Mouse (Mus musculus): ENCODE results near the gene Tmem246.
"Not testable (repeated sequence)": the region's sequence is repeated elsewhere in the genome, so short reads cannot be mapped to it uniquely, and the experiment has no call there.

Tmem246 gene

GRCm38 (mm10) chr4:49597183-49598100, at the start of gene Tmem246:
Tmem246 (minus strand) TSS chr4:49597876.
- peak; percentile 70 to 77 for DNase-seq (ENCODE audit: low spot score in 2 of 2)

- no peak for DNase-seq (ENCODE audit: low spot score in 2 of 2)
Observed at GRCm38 (mm10) chr4:49639913-49640312, 42.2 kb upstream of the Tmem246 start.

DNA sequence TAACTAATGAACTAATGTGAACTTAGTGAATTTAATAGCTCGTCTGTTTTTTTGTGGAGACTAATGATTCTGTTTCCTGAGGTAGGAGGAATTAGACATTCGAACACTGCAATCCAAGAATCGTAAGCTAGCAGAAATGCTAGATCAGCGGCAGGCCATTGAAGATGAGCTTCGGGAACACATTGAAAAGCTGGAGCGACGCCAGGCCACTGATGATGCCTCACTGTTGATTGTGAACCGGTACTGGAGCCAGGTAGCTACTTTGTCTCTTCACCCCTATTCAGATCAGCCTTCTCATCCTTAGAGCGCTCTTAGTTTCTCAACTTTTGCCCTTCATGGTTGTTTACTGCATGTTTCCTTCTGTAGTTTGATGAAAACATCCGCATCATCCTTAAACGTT, 40.1 kb upstream of the Tmem246 start:
- DNase-seq (ENCODE audit: low spot score in 2 of 2), result no peak

DNA sequence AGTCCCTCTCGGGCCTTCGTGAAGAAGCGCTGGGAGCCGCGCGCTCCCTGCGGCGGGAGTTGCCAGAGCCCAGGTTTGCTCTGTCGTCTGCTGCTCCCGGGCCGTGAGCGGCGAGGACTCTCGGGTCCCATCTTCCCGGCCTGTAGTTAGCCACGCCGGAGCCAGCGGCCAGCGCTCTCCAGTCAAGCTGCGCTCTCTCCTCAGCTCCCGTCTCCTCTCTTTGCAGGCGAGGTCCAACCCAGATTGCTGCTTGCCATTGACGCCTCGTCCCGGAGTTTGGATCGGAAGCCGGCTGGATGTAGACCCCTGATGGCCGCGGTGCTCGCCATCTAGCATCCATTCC, 34.4 kb upstream of the Tmem246 start:
- DNase-seq (ENCODE audit: low spot score in 2 of 2), result no peak

- peak; percentile 97 to 98 for DNase-seq (ENCODE audit: low spot score in 2 of 2)
Observed at GRCm38 (mm10) chr4:49631319-49632138, 33.9 kb upstream of the Tmem246 start, which contains the start of gene Rnf20. Rnf20 (plus strand) TSS chr4:49632006.

GRCm38 (mm10) chr4:49628941-49629340, 31.3 kb upstream of the Tmem246 start:
- DNase-seq (ENCODE audit: low spot score in 2 of 2), result no peak

DNA sequence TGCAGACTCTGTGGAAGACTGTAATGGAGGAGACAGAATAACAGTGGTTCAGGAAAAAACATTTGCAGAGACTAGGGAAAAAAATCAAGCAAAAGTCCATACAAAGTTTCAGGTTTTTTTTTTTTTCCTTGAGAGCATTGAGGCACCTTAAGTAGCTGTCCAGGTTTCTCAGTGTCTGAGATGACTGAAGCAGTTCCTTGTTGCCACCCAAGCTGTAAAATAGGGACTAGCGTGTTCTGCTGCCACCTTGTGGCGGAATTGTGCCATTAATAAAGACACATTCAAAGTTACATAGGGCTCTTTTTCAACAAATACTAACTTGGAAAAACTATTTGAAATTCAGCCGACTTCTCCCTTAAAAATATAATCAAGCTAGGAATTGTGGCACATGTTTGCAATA, 29.3 kb upstream of the Tmem246 start:
- peak; percentile 66 to 90 for DNase-seq (ENCODE audit: low spot score in 2 of 2)

DNA sequence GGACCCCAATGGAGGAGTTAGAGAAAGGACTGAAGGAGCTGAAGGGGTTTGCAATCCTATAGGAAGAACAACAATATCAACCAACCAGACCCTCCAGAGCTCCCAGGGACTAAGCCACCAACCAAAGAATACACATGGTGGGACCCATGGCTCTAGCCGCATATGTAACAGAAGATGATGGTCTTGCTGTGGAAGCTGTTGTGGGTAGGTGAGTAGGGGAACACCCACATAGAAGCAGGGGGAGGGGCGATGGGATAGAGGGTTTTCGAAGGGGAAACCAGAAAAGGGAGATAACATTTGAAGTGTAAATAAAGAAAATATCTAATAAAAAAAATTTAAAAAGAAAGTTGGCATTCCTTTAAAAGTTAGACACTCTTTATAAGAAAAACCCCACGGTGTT, 27.3 kb upstream of the Tmem246 start:
- DNase-seq (ENCODE audit: low spot score in 2 of 2), result not testable (repeated sequence)

- no peak for DNase-seq (ENCODE audit: low spot score in 2 of 2)
Observed at GRCm38 (mm10) chr4:49623916-49624315, 26.2 kb upstream of the Tmem246 start.

GRCm38 (mm10) chr4:49622272-49622671, 24.6 kb upstream of the Tmem246 start:
- no peak for DNase-seq (ENCODE audit: low spot score in 2 of 2)

- not testable (repeated sequence) for DNase-seq (ENCODE audit: low spot score in 2 of 2)
Observed at GRCm38 (mm10) chr4:49619861-49620260, 22.2 kb upstream of the Tmem246 start.

GRCm38 (mm10) chr4:49616924-49617323, 19.2 kb upstream of the Tmem246 start:
- no peak for DNase-seq (ENCODE audit: low spot score in 2 of 2)

DNA sequence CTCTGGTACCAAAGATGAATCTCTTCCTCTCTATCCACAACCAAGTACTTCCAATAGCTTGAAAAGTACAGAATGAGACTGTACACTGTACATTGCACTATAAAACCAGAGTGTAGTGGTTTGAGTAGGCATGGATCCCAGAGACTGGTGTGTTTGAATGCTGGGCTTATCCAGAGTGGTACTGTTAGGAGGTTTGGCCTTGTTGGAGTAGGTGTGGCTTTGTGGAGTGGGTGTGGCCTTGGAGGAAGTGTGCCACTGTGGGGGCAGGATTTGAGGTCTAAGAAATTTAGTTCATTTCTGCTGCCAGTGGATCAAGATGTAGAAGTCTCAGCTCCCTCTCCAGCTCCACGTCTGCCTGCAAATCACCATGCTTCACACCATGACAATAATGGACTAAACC, 7.8 kb upstream of the Tmem246 start:
- DNase-seq (ENCODE audit: low spot score in 2 of 2), result no peak

- no peak for DNase-seq (ENCODE audit: low spot score in 2 of 2)
Observed at GRCm38 (mm10) chr4:49604616-49605015, 6.9 kb upstream of the Tmem246 start.

DNA sequence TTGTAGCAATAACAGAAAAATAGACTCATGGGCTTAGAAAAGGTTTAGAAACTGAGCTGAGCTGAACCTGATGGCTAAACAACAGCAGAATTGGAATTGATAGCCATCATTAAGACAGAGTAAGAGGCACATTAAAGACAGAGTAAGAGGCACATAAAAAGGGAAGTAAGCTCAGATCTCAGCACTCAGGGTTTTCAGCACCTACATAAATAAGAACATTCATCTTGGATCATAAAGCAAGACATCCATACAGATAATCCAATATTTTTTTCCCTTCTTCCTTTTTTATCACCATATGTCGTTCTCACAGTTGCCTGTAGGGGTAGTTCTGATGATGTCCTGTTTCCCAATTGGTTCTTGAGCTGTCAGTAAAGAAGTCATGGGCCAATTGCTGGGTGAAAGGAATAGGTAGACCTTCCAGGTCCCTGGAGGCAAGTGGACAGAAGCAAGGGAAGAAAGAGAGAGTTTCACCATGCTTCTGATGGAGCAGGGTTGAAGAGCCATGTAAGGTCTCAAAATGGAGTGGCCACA, 6.4 kb upstream of the Tmem246 start:
- DNase-seq (ENCODE audit: low spot score in 2 of 2), result no peak

DNA sequence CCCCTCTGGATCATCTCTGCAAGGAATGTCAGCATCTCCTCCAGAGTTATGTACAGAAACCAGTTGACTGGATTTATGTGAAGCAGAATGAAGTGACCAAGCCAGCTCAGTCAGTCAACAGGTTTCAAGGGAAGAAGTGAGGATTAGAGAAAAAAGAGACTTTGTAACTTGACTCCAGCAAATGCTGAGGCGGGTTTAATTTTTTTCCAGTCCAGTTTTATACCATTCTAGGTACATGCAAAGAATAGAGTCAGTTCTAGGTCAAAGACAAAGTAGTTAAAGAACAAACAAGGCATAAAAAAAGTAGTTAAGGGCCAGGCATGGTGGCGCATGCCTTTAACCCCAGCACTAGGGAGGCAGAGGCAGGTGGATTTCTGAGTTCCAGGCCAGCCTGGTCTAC, 5.5 kb upstream of the Tmem246 start:
- DNase-seq (ENCODE audit: low spot score in 2 of 2), result no peak

GRCm38 (mm10) chr4:49596846-49597182, 862 bp downstream of the Tmem246 start:
- DNase-seq (ENCODE audit: low spot score in 2 of 2), result peak; percentile 64 to 67

DNA sequence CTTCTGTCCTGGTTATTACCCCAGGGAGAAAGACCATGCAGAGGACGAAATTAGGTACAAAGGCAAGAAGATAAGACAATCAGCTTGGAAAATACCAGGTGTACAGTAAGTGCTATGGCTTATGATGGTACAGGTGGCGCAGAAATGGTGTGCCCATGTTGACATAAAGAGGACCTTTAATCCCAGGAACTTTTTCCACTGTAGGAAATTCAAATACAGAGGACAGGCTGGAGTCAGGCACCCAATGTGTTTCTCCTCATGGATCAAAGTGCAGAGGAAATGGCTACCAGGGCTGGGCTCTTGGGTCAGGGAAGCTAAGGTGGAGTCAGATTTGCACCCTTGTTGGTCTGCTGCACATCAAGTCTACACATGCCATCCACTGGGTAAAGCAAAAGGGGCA, 7.5 kb downstream of the Tmem246 start:
- DNase-seq (ENCODE audit: low spot score in 2 of 2), result no peak

GRCm38 (mm10) chr4:49586811-49587210, 10.9 kb downstream of the Tmem246 start:
- no peak for DNase-seq (ENCODE audit: low spot score in 2 of 2)

DNA sequence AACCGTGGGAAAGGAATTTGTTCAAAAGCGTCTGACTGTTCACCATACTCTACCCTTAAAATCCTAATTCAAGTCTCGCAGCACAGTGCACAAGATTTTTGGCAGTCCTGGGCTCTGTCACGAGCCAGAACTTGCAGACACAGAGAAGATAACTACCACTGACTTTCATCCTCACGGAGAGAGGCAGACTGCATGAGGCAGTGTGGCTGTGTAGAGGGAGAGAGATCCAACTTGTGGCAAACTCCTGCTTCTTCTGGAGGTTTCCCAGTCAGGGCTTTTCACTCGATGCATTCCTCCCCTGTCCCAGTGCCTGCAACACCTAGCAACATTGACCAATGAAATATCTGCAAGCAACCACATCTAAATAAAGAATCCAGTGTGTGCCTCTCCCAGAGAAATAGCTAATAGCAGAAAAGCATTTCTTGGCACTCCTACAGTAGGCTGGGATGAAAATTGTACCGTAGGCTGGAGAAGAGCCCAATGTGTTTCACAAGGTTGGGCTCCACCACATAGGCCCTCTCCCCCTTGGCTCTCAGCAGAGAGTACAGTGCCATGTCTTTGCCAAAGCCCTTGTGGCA, 12.1 kb downstream of the Tmem246 start:
- DNase-seq (ENCODE audit: low spot score in 2 of 2), result no peak

GRCm38 (mm10) chr4:49583965-49584831, 13.5 kb downstream of the Tmem246 start:
- DNase-seq (ENCODE audit: low spot score in 2 of 2), result no peak
